Mouse (Mus musculus): ENCODE results near the gene Slc44a1.

DNA sequence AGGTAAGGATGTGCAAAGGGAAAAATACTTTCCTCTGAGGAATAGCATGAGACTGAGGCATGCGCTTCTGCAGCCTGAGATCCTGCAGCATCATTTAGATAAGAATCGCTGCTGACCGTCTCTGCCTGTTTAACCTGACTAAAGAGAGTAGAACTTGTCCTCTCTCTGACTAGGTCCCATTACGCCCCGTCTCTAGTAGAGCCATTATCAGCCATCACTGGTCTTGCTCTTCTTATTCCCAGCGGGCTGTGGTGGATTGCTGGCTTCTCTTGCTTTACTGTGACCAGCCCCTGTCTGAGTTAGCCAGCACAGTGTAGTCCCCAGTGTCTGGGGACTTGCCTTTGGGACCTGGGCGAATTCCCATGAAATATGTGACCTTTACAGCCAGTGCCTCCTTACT lies 50.2 kb downstream of the Slc44a1 start:
- TF ChIP-seq CTCF (IDR thresholded peaks at IDR 0.05; ENCODE audit: control insufficient read depth, insufficient read depth, low read length) (no peak), POLR2A (IDR thresholded peaks at IDR 0.05; ENCODE audit: borderline replicate concordance, control insufficient read depth, low read depth, low read length) (no peak)

Measured in bone marrow, adult 2 months (tissue).